Mouse (Mus musculus) embryonic fibroblast, embryonic 13.5 days (primary cell): ENCODE results near the gene Trim41. TPM values are rescaled to one million over a fixed set of nuclear protein-coding genes. Genes with fewer than 3 reads are reported as not detected.
"Not testable (repeated sequence)": the region's sequence is repeated elsewhere in the genome, so short reads cannot be mapped to it uniquely, and the experiment has no call there.

Experiments used
- H3K27ac ChIP-seq: 2 replicates; pipeline ENCODE4 v1.5.1; 2012; ENCODE audit warnings: low read length, control low read depth, inconsistent platforms; ENCODE audit not compliant: insufficient read depth
- H3K4me1 ChIP-seq: 2 replicates; pipeline ENCODE4 v1.6.1; 2011; ENCODE audit warnings: low read length; ENCODE audit not compliant: control insufficient read depth, insufficient read depth
- H3K4me3 ChIP-seq: 2 replicates; pipeline ENCODE4 v1.5.1; 2011; ENCODE audit warnings: mild to moderate bottlenecking, control low read depth, low read length; ENCODE audit not compliant: insufficient read depth
- CTCF ChIP-seq: IDR thresholded peaks from 2 replicates; pipeline ENCODE4 v1.5.1; 2011; ENCODE audit warnings: mild to moderate bottlenecking, control low read depth, low read length, moderate library complexity, borderline replicate concordance; ENCODE audit not compliant: insufficient read depth
- POLR2A ChIP-seq: IDR thresholded peaks from 2 replicates; pipeline ENCODE4 v1.6.1; 2011; ENCODE audit warnings: low read depth, mild to moderate bottlenecking, control low read depth, low read length, moderate library complexity
- polyA plus RNA-seq: library from polyadenylated mRNA; stranded (reverse); fragments of >200 nt; gene quantifications from 2 replicates; pipeline ENCODE4 v1.2.4, GENCODE M21; 2011; ENCODE audit warnings: low read depth; ENCODE audit not compliant: missing spikeins, insufficient read length

Gene Trim41
- polyA plus RNA-seq, 1 experiment, result 40.7 TPM

DNA sequence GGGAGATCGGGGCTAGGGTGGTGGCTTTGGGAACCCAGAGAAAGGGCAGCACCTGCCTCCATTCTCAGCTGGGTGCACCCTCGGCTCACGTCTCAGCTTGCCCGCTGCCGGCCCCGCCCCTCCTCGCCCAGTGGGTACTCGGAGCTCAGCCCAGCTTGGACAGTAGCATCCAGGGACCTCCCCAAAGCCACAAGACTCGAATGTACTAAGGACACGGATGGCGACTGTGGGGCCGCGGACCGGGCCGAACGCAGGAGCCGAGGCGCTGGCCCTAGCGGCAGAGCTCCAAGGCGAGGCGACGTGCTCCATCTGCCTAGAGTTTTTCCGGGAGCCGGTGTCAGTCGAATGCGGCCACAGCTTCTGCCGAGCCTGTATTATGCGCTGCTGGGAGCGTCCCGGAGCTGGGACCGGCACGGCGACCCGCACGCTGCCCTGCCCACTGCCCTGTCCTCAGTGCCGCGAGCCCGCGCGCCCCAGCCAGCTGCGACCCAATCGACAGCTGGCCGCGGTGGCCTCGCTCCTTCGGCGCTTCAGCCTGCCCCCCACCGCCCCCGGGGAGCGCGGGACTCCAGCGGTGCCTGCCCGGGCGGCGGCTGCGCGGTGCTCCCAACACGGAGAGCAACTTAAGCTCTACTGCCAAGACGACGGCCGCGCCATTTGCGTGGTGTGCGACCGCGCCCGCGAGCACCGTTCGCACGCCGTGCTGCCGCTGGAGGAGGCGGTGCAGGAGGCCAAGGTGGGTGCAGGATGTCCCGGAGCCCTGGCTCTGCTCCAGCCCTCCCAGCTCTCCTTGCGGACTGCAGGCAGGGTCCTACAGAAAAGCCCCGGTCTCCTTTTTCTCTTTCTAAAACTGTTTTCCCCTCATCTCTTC is 20.4 kb upstream of the Trim41 start:
- TF ChIP-seq POLR2A (peak; percentile 64), CTCF (no peak)
- H3K27ac ChIP-seq, result peak overlapping the region; percentile 67
- H3K4me3 ChIP-seq, result peak overlapping the region; percentile 65
- peaks cover 3% of the 10 kb centered on the region; the same call in 1 of the 2 replicates for H3K4me1 ChIP-seq

- TF ChIP-seq CTCF (no peak), POLR2A (no peak)
- Histone ChIP-seq H3K4me3 (peak overlapping the region; percentile 65), H3K4me1 (peaks cover 3% of the 10 kb centered on the region; the same call in 1 of the 2 replicates), H3K27ac (0 out of 2 replicates have a peak overlapping the region, but pooled peaks have one; percentile 67)
These were observed 19.8 kb upstream of the Trim41 start for GRCm38 (mm10) chr11:48836990-48837309.

DNA sequence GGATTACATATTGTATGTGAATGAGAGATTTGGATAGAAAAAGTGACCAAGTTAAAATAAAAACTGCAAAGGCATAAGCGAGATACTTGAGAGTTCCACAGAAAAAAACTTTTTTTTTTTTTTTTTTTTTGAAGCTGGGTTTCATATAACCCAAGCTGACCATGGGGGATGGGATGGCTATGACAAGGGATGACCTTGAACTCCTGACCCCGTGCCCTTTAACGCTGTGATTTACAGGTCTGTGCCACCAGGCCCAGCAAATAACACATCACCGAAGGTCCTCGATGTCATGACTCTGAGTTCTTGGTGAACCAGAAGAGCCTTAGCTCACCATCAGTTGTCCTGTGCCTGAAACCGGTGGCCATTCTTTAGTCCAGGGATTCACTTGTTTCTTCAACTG is 18.8 kb upstream of the Trim41 start:
- Histone ChIP-seq H3K27ac (no peak overlapping the region), H3K4me3 (no peak overlapping the region), H3K4me1 (peaks cover 3% of the 10 kb centered on the region; the same call in 1 of the 2 replicates)
- no peak for TF ChIP-seq CTCF
- no peak for TF ChIP-seq POLR2A

DNA sequence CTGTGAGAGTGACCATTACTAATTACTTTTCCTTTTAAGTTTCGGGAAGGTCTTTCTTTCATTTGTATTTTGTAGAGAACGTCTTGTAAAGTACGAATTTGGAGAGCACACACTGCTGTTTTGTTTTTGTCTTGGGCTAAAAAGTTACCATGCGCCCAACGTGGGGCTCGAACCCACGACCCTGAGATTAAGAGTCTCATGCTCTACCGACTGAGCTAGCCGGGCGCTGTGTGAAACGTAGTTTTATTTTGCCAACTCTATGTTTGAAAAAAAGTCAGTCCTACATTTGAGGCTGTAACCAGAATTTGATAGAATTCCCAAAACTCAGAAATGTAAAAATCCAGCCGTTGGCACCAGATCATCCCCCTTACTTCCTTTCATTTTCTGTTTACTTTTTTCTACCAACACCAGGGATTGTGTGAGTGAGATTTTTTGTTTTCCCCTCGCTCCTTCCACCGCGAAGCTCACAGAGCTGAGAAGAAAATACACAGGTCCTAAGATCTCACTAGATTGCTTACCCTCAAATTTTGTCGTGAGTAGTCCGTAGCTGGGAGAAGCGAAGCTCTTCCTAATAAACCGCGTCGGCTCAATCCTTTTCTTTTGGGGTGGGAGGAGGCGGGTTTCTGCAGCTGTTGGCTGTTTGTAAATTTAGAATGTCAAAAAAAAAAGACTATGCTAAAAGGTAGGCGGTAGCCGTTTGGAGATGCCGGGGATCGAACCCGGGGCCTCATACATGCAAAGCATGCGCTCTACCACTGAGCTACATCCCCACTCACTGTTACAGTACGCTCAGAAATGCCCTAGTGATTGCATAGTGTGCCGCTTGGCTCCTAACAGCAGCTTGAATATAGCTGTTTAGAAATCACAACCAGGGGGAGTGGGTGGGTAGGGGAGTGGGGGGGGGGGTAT is 16.8 kb upstream of the Trim41 start:
- Histone ChIP-seq H3K4me3 (peak overlapping the region; percentile 92), H3K4me1 (peaks cover 3% of the 10 kb centered on the region; the same call in 1 of the 2 replicates), H3K27ac (peak overlapping the region; percentile 70)
- TF ChIP-seq POLR2A, result no peak
- no peak for TF ChIP-seq CTCF

- Histone ChIP-seq H3K4me1 (peaks cover 3% of the 10 kb centered on the region; the same call in 1 of the 2 replicates), H3K4me3 (no peak overlapping the region), H3K27ac (no peak overlapping the region)
- no peak for TF ChIP-seq CTCF
- TF ChIP-seq POLR2A, result no peak
These were observed 16.1 kb upstream of the Trim41 start for GRCm38 (mm10) chr11:48833078-48833730.

- H3K27ac ChIP-seq, result no peak overlapping the region
- H3K4me1 ChIP-seq, result peaks cover 3% of the 10 kb centered on the region; the same call in 1 of the 2 replicates
- TF ChIP-seq CTCF, result no peak
- no peak for TF ChIP-seq POLR2A
- H3K4me3 ChIP-seq, result no peak overlapping the region
These were observed 14.1 kb upstream of the Trim41 start for GRCm38 (mm10) chr11:48831273-48831672.

GRCm38 (mm10) chr11:48830279-48830678 is 13.1 kb upstream of the Trim41 start:
- peaks cover 1% of the 10 kb centered on the region; the same call in 1 of the 2 replicates for H3K4me1 ChIP-seq
- TF ChIP-seq CTCF (no peak), POLR2A (no peak)
- H3K27ac ChIP-seq, result no peak overlapping the region
- H3K4me3 ChIP-seq, result no peak overlapping the region

DNA sequence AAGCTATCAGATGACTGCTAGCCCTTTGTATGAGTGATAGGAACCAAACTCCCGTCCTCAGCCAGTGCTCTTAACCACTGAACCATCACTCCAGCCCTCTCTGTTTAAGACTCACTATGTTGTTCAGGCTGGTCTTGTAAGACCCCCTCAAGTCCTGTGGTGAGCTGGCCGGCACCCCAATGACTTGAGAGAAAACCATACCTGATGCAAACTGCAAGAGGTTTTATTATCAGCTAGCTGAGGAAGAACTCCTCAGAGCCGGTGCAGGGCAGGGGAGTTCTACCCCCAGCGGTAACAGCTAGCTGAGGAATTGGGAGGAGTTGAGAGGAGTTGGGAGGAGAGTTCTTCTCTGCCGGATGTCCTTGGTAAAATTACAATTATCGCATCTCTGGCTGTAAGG is 10.8 kb upstream of the Trim41 start:
- Histone ChIP-seq H3K27ac (no peak overlapping the region), H3K4me3 (no peak overlapping the region), H3K4me1 (no peaks in the 10 kb centered on the region)
- TF ChIP-seq POLR2A, result no peak
- TF ChIP-seq CTCF, result no peak

DNA sequence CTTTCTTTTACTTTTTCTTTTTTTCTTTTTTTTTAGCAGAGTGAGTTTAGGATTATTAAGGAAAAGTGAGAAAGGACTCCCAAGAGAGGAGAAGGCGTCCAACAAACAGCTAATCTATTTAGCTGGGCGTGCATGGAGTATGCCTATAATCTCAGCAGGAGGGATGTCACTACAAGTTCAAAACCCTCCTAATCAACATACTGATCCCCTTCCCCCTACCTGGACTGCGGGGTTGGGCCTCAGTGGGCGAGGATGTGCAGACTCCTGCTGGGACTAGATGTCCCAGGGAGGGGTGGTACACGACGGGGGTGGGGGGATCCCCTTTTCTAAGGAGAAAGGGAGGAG is 9.6 kb upstream of the Trim41 start:
- TF ChIP-seq POLR2A (no peak), CTCF (no peak)
- Histone ChIP-seq H3K4me1 (no peaks in the 10 kb centered on the region), H3K4me3 (peak overlapping the region; percentile 36), H3K27ac (peak overlapping the region; percentile 51; the same call in 1 of the 2 replicates)

DNA sequence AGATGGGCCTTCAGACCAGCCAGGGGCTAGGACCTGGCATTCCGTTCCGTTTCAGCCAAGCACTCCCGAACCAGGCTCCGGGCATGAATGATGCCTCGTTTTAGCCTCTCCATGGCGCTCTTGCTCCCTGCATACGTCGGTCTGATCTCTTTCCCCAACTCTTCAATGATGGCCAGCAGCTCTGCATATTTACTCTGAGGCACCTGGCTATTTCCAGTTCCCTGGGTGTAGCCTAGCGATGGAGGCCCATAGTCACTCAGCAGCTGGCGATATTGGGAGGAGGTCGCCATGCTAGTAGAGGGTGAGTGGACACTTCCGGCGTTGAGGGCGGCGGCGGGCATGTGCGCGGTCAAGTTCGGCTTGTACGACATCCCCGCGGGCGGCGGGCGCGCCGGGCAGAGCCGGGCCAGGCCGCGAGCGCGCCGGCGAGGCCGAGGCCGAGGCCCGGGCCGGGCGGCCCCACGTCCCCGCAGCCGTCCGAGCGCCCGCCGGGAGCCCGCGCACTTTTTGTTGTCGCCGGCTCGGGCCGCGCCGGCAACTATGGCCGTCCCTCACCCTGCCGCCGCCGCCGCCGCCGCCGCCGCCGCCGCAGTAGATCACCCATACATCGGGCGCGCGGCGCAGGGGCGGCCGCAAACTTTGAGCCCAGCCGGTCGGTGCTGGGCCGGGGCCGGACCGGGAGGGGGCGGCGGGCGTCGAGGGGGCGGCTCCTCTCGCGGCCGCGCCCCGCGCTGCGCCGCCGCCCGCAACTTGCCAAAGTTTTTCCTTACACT is 9.0 kb upstream of the Trim41 start, which contains the start of the genes Trim7 and Gm12184:
Gene Trim7, plus strand, starts transcription at position 162 of the 773 bp plus-strand sequence.
Gene Gm12184, minus strand, starts transcription at position 677 of the 773 bp plus-strand sequence.
- H3K4me3 ChIP-seq, result peak within 1 kb of the TSS; percentile 36
- H3K27ac ChIP-seq, result peak within 1 kb of the TSS; percentile 51; the same call in 1 of the 2 replicates
- not testable (repeated sequence) for H3K4me1 ChIP-seq
